Mouse (Mus musculus) midbrain, postnatal 0 days (tissue): Measurements from ENCODE around the gene Zwilch. TPM values are rescaled to one million over a fixed set of nuclear protein-coding genes. Genes with fewer than 3 reads are reported as not detected.
"Not testable (repeated sequence)": the region's sequence is repeated elsewhere in the genome, so short reads cannot be mapped to it uniquely, and the experiment has no call there.

Experiments
- ATAC-seq: fragments of 200-750 bp; cut with Nextera tagmentation; 2 replicates; pipeline ENCODE4 v1.8.0; 2017; ENCODE audit warnings: moderate number of reproducible peaks, mild to moderate bottlenecking, moderate TSS enrichment, moderate library complexity; ENCODE audit not compliant: low FRiP score
- DNase-seq: peaks from one replicate; pipeline ENCODE4 v3.0.0-alpha.2; 2015; ENCODE audit warnings: low spot score
- H3K27ac ChIP-seq: fragments of 300-500 bp; sonication (generic); 2 replicates; pipeline ENCODE4 v1.5.1; 2014; ENCODE audit warnings: low read depth, mild to moderate bottlenecking, low read length, mixed read lengths
- H3K27me3 ChIP-seq: fragments of 300-500 bp; sonication (generic); 2 replicates; pipeline ENCODE4 v1.6.1; 2014; ENCODE audit warnings: low read length, control low read depth, mixed read lengths; ENCODE audit not compliant: insufficient read depth
- H3K36me3 ChIP-seq: fragments of 300-500 bp; sonication (generic); 2 replicates; pipeline ENCODE4 v1.6.1; 2014; ENCODE audit warnings: low read length, control low read depth, mixed read lengths; ENCODE audit not compliant: insufficient read depth
- H3K4me1 ChIP-seq: fragments of 300-500 bp; sonication (generic); 2 replicates; pipeline ENCODE4 v1.6.1; 2014; ENCODE audit warnings: mild to moderate bottlenecking, control low read depth, antibody characterized with exemption, low read length, mixed read lengths; ENCODE audit not compliant: insufficient read depth
- H3K4me2 ChIP-seq: fragments of 300-500 bp; sonication (generic); 2 replicates; pipeline ENCODE4 v1.6.1; 2014; ENCODE audit warnings: low read depth, mild to moderate bottlenecking, low read length, mixed read lengths; ENCODE audit not compliant: poor library complexity, severe bottlenecking
- H3K4me3 ChIP-seq: fragments of 300-500 bp; sonication (generic); 2 replicates; pipeline ENCODE4 v1.5.1; 2014; ENCODE audit warnings: low read depth, mild to moderate bottlenecking, low read length, moderate library complexity
- H3K9ac ChIP-seq: fragments of 300-500 bp; sonication (generic); replicated peaks from 2 replicates; pipeline ENCODE4 v1.6.1; 2014; ENCODE audit warnings: mild to moderate bottlenecking, low read length, moderate library complexity, mixed read lengths; ENCODE audit not compliant: poor library complexity, severe bottlenecking
- H3K9me3 ChIP-seq: fragments of 300-500 bp; sonication (generic); 2 replicates; pipeline ENCODE4 v1.6.1; 2016; ENCODE audit warnings: low read length, control low read depth
- CTCF ChIP-seq: IDR thresholded peaks from 2 replicates; pipeline ENCODE4 v1.5.1; 2016; ENCODE audit warnings: antibody characterized with exemption, mild to moderate bottlenecking
- WGBS: fragments of 180-500 bp; shearing (Covaris S2); extraction: QIAGEN DNeasy Blood & Tissue Kit; methylation state at CpG from one replicate; pipeline ENCODE4 v1.1.7; 2014; 5-methylcytosine and 5-hydroxymethylcytosine counted together
- polyA plus RNA-seq: library from polyadenylated mRNA; unstranded; fragments of >200 nt; fragmentation: Nextera tagmentation; extraction: Ambion mirVana; gene quantifications from 2 replicates; pipeline ENCODE4 v1.2.1, GENCODE M21; 2015
- total RNA-seq: library from RNA; depleted of rRNA; stranded (reverse); fragments of >200 nt; gene quantifications from 2 replicates; pipeline ENCODE4 v1.2.3, GENCODE M21; 2014

The Zwilch gene
- total and polyA plus RNA-seq, 2 experiments from 2014 or later: 2.5 to 12.0 TPM

DNA sequence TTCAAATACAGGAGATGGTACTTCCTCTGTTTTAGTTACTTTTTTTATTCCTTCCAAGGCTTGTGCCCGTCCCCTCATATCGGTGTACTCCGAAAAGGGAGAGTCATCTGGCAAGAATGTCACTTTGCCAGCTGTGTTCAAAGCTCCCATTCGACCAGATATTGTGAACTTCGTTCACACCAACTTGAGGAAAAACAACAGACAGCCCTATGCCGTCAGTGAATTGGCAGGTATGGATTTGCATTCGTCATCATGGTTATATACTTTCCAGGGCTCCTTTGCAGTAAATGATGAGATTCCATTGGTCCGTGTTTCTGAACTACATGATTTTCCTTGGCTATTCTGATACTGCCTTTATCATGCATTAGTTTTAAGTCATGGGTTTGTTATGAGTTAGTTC is 1.9 kb upstream of the Zwilch start:
- H3K27me3 ChIP-seq: no peaks in the 10 kb centered on the region
- H3K9ac ChIP-seq: no peak overlapping the region
- peak overlapping the region; percentile 75 for H3K4me2 ChIP-seq
- WGBS: 73% methylated on average over 8 of the region's 8 CpGs
- H3K27ac ChIP-seq: no peak overlapping the region
- H3K4me3 ChIP-seq: peak overlapping the region; percentile 61
- ATAC-seq (no peak), DNase-seq (no peak)
- H3K9me3 ChIP-seq: no peaks in the 10 kb centered on the region
- TF ChIP-seq CTCF: no peak
- H3K36me3 ChIP-seq: peaks cover 36% of the 10 kb centered on the region
- H3K4me1 ChIP-seq: peaks cover 2% of the 10 kb centered on the region; the same call in 1 of the 2 replicates

DNA sequence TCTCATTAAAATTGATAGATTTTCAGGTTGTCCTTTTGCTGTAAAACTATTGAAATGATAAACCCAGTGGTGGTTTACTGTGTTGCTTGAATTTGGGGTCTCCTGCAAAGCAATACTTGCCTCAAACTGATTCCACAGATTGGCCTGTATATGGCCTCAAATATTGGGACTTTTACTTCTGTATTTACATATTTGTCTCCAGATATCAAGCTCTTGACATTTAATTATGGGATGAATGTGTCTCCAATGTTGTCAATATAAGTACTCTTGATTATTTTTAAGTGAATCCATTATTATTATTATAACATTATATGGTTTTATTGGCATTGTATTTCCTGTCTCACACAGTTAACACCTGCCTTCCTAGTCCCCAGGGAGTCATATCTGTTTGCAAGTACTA is 1.4 kb upstream of the Zwilch start:
- H3K27ac ChIP-seq: no peak overlapping the region
- ATAC-seq: no peak
- DNase-seq: no peak
- H3K27me3 ChIP-seq: no peaks in the 10 kb centered on the region
- H3K9ac ChIP-seq: 0 out of 2 replicates have a peak overlapping the region, but pooled peaks have one; percentile 59
- no peaks in the 10 kb centered on the region for H3K9me3 ChIP-seq
- no peak for TF ChIP-seq CTCF
- peak overlapping the region; percentile 61 for H3K4me3 ChIP-seq
- H3K36me3 ChIP-seq: peaks cover 36% of the 10 kb centered on the region
- no peaks in the 10 kb centered on the region; the same call in 1 of the 2 replicates for H3K4me1 ChIP-seq
- peak overlapping the region; percentile 75 for H3K4me2 ChIP-seq

DNA sequence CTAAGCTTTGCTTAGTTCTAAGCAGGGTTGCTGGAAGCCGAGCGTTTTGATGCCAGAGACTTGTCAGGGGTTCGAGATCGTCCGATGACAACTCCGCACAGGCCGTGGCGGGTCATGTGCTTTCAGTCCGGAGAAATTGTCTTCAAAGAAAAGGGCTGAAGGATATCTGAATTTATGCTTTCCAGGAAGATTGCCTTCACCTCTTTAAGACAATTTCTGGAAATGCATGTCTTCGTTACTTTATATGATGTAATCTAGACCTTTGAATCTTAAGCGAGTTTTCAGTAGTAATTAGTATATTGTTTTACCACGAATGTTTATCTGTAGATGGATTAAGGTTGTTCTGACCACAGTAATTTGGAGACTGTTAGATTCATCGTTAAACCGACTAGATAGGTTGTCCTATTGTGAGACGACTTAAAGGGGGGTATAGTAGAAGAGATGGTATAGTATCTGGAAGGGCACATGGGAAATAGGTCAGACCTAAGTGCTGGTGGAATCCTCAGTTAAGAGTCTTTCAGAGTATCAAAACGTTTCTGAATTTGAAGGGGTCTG is 839 bp upstream of the Zwilch start:
- Histone ChIP-seq H3K27ac (peak overlapping the region; percentile 68), H3K4me1 (no peaks in the 10 kb centered on the region; the same call in 1 of the 2 replicates), H3K27me3 (no peaks in the 10 kb centered on the region), H3K9ac (peak overlapping the region; percentile 59), H3K36me3 (peaks cover 35% of the 10 kb centered on the region), H3K4me2 (peak overlapping the region; percentile 75), H3K9me3 (no peaks in the 10 kb centered on the region), H3K4me3 (peak overlapping the region; percentile 61)
- under 1% methylated on average over 16 of the region's 16 CpGs for WGBS
- TF ChIP-seq CTCF: no peak
- ATAC-seq (no peak), DNase-seq (no peak)

DNA sequence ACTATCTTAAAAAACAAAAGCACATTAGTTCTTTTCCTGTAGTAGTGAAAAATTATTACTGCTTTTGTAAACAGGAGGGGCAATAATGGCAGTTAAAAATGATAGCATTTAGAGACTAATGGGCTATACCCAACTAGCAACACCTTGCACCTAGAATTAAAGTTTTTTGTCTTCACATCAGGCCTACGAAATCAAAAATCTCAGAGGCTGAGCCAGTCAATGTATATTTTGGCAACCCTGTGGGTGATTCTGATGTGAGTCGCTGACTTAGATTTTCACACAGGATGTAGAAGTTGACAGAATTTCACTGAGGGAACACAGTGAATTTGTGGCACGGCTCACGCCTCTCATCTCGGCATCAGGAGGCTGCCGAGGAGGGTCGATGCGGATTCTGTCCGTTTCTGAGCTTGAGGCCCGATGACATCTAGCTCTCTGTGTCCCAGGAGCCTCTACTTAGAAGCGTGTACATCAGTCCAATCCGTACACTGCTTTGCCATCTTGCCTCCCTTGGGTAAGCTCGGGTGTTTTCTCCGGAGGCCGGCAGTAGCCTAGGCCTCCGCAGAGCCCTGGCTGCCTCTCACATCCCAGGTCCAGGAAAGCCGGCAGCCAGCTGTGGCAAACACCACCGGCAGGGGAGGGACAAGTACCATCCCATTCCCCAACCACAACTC is 624 bp downstream of the Zwilch start:
- H3K9me3 ChIP-seq: no peaks in the 10 kb centered on the region
- DNase-seq (no peak), ATAC-seq (no peak)
- peak overlapping the region; percentile 81 for H3K4me2 ChIP-seq
- H3K4me3 ChIP-seq: peak overlapping the region; percentile 61
- peak overlapping the region; percentile 68; the same call in 1 of the 2 replicates for H3K27ac ChIP-seq
- peak; percentile 14 for TF ChIP-seq CTCF
- peak overlapping the region; percentile 59 for H3K9ac ChIP-seq
- H3K4me1 ChIP-seq: no peaks in the 10 kb centered on the region; the same call in 1 of the 2 replicates
- WGBS: 3% methylated on average over 18 of the region's 18 CpGs
- H3K27me3 ChIP-seq: no peaks in the 10 kb centered on the region
- peaks cover 22% of the 10 kb centered on the region for H3K36me3 ChIP-seq

DNA sequence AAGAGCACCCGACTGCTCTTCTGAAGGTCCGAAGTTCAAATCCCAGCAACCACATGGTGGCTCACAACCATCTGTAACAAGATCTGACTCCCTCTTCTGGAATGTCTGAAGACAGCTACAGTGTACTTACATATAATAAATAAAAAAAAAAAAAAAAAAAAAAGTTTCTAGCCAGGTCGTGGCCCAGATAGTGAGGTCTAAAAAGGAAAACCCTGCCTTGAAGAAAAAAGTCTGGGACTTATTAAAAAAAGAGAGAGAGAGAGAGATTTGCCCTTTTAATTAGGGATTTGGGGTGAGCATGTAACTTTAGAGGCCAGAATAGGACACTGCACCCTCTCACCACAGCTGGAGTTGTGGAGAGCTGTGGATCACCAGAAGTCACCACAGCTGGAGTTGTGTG is 2.9 kb downstream of the Zwilch start:
- not testable (repeated sequence) for H3K9ac ChIP-seq, H3K27me3 ChIP-seq, H3K27ac ChIP-seq, ATAC-seq, H3K4me1 ChIP-seq, H3K36me3 ChIP-seq, H3K4me3 ChIP-seq, H3K9me3 ChIP-seq, DNase-seq, H3K4me2 ChIP-seq
- WGBS: 97% methylated on average over 3 of the region's 3 CpGs

DNA sequence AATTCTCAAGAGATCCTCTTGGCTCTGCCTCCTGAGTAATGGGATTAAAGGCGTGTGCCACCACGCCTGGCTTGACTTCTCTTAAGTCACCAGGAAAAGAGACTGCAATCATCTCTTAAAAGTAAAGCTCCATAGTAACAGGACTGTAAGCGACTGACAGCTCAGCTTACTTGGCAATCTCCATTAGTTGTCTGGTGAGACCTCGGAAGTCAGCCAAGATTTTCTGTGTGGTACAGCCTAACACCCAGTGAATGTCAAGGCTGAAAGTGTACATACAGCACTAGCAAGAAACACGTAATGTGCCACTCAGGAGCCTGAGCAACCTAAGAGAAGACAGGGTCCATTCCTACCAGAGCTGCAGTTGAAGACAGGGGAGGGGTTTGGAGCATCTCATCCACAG is 12.4 kb downstream of the Zwilch start:
- no peak overlapping the region for H3K27ac ChIP-seq
- no peak overlapping the region for H3K4me3 ChIP-seq
- DNase-seq: no peak
- no peaks in the 10 kb centered on the region for H3K4me1 ChIP-seq
- no peaks in the 10 kb centered on the region for H3K9me3 ChIP-seq
- H3K27me3 ChIP-seq: no peaks in the 10 kb centered on the region
- no peak for ATAC-seq
- no peaks in the 10 kb centered on the region for H3K36me3 ChIP-seq
- no peak overlapping the region for H3K4me2 ChIP-seq
- WGBS: 89% methylated on average over 5 of the region's 5 CpGs
- no peak overlapping the region for H3K9ac ChIP-seq
- no peak for TF ChIP-seq CTCF
